Mouse (Mus musculus): ENCODE results near the gene Trmt61a. TPM values are rescaled to one million over a fixed set of nuclear protein-coding genes. Genes with fewer than 3 reads are reported as not detected.

The Trmt61a gene
- polyA plus RNA-seq, 1 experiment: 2.4 TPM

DNA sequence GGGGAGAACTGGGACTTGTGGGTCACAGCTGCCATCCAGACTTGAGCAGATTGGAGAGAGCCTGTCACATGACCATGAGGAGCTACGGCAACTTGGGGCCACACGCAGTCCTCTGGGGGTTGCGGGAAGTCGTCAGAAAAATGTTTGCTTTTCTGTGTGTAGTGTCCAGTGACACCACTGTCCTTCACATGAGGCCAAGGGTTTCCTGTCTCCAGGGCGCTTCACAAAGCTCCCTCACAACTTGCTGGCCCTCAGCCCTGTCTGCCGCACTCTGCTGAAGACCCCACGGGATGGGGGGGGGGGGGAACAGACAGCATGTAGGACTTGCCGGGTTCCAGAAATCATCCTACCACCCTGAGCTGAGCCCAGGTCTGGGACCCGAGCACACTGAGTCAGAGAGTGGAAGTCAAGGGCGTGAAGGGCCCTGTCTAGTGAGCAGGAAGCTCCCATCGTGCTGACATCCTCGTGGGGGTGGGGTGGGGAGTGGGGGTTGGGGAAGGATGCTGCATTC, 16.4 kb downstream of the Trmt61a start:
- Histone ChIP-seq H3K27ac (ENCODE audit: insufficient read depth, low read depth, low read length) (no peak overlapping the region), H3K4me3 (ENCODE audit: insufficient read depth, low read length) (no peak overlapping the region), H3K4me1 (ENCODE audit: control insufficient read depth, insufficient read depth, low read length) (peaks cover 50% of the 10 kb centered on the region)
- no peak for TF ChIP-seq POLR2A (IDR thresholded peaks at IDR 0.05; ENCODE audit: borderline replicate concordance, low read depth, low read length)
- no peak for TF ChIP-seq CTCF (IDR thresholded peaks at IDR 0.05; ENCODE audit: low read depth, low read length)

GRCm38 (mm10) chr12:111694880-111695804, 17.2 kb downstream of the Trmt61a start:
- TF ChIP-seq POLR2A (IDR thresholded peaks at IDR 0.05; ENCODE audit: borderline replicate concordance, low read depth, low read length): no peak
- no peak for TF ChIP-seq CTCF (IDR thresholded peaks at IDR 0.05; ENCODE audit: low read depth, low read length)
- H3K27ac ChIP-seq (ENCODE audit: insufficient read depth, low read depth, low read length): no peak overlapping the region
- H3K4me3 ChIP-seq (ENCODE audit: insufficient read depth, low read length): no peak overlapping the region
- peaks cover 50% of the 10 kb centered on the region for H3K4me1 ChIP-seq (ENCODE audit: control insufficient read depth, insufficient read depth, low read length)

DNA sequence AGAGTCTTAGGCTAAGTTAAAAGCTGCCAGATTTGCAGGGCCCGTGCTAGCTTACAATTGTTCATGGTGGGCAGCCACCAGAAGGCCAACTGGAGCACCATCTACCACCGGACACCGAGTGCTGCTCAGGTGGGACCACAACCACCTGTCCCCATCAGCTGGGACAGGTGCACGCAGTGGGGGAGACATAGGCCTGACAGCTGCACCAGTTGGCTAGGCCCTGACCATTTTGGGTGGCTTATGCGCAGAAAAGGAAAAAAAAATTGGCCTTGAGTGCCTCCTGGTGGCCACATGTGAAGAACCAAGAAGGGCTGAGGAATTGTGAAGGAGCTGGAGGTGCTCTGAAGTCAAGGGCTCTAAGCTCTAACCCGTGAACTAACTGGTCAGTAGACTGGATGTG, 18.3 kb downstream of the Trmt61a start:
- Histone ChIP-seq H3K27ac (ENCODE audit: insufficient read depth, low read depth, low read length) (no peak overlapping the region), H3K4me1 (ENCODE audit: control insufficient read depth, insufficient read depth, low read length) (peaks cover 41% of the 10 kb centered on the region)
- TF ChIP-seq CTCF (IDR thresholded peaks at IDR 0.05; ENCODE audit: low read depth, low read length): peak; percentile 59; the same call in 1 of the 2 replicates
- no peak for TF ChIP-seq POLR2A (IDR thresholded peaks at IDR 0.05; ENCODE audit: borderline replicate concordance, low read depth, low read length)

DNA sequence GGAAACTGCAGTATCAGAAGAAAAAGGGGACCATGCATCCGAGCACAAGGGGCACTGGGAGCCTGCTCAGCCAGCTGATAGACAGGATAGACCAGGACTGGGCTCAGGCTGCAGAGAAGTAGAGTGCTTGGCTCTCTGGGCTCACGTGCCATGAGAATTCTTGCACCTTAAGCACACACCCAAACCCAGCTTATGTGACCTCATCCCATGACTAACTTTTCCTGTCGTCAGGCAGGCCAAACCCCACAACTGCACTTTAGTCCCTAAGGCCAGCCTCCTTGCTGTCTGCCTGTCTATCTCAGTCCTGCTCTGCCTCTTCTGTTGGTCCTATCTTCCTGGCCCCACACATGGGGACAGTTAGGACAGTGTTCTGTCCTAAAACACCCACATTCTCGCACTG, 19.8 kb downstream of the Trmt61a start:
- TF ChIP-seq CTCF (IDR thresholded peaks at IDR 0.05; ENCODE audit: low read depth, low read length) (no peak), POLR2A (IDR thresholded peaks at IDR 0.05; ENCODE audit: borderline replicate concordance, low read depth, low read length) (no peak)
- H3K4me3 ChIP-seq (ENCODE audit: insufficient read depth, low read length): no peak overlapping the region
- peaks cover 33% of the 10 kb centered on the region for H3K4me1 ChIP-seq (ENCODE audit: control insufficient read depth, insufficient read depth, low read length)
- no peak overlapping the region for H3K27ac ChIP-seq (ENCODE audit: insufficient read depth, low read depth, low read length)

More for the DNA sequence above, 18.3 kb downstream of the Trmt61a start:
- no peak overlapping the region for H3K4me3 ChIP-seq (ENCODE audit: insufficient read depth, low read length)

- TF ChIP-seq POLR2A (IDR thresholded peaks at IDR 0.05; ENCODE audit: borderline replicate concordance, low read depth, low read length): no peak
- no peak for TF ChIP-seq CTCF (IDR thresholded peaks at IDR 0.05; ENCODE audit: low read depth, low read length)
- Histone ChIP-seq H3K4me3 (ENCODE audit: insufficient read depth, low read length) (no peak overlapping the region), H3K27ac (ENCODE audit: insufficient read depth, low read depth, low read length) (no peak overlapping the region), H3K4me1 (ENCODE audit: control insufficient read depth, insufficient read depth, low read length) (peaks cover 33% of the 10 kb centered on the region)
Observed at GRCm38 (mm10) chr12:111698346-111698913, 20.5 kb downstream of the Trmt61a start.

DNA sequence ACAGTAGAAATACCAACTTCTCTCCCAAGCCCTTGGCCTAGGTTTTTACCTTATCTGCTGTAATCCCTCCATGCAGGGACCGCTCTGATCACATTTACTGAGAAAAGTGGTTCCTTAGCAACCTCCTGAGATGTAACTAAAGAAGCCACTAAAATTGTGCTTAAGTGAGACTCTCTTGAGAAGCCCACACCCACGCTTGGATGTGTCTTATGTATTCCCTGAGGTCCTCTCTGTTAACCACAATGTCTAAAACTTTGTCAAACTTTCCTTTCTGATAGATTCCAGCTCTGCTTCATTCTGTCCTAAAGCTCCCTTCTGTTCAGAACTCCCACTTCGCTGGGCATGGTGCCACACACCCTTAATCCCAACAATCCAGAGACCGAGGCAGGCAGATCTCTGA, 21.6 kb downstream of the Trmt61a start:
- Histone ChIP-seq H3K4me3 (ENCODE audit: insufficient read depth, low read length) (no peak overlapping the region), H3K27ac (ENCODE audit: insufficient read depth, low read depth, low read length) (no peak overlapping the region), H3K4me1 (ENCODE audit: control insufficient read depth, insufficient read depth, low read length) (peaks cover 24% of the 10 kb centered on the region)
- no peak for TF ChIP-seq POLR2A (IDR thresholded peaks at IDR 0.05; ENCODE audit: borderline replicate concordance, low read depth, low read length)
- TF ChIP-seq CTCF (IDR thresholded peaks at IDR 0.05; ENCODE audit: low read depth, low read length): no peak

DNA sequence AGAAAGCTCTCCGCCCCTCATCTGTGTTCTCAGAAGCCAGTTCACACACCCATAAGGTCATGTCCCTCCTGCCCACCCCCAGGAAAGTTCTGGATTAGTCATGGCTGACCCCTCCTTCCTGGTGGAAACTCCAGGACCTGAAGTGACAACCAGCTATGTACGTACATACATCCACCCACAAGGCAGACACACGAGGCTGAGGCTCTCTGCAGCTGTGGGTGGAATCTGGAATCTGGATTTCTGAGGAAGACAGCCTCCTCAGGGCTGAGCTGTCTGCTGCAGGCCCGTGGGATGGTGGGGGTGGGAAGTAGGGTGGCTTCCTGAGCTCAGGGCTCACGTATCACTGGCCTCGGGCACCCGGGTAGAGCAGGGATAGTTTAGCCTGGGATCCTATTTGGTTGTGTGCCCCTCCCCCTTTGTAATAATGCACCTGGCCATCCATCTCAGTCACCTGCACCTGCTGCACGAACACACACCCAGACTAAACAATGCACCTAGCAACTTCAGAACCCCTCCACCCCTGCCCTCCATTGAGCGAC, 23.1 kb downstream of the Trmt61a start:
- Histone ChIP-seq H3K4me3 (ENCODE audit: insufficient read depth, low read length) (no peak overlapping the region), H3K27ac (ENCODE audit: insufficient read depth, low read depth, low read length) (no peak overlapping the region), H3K4me1 (ENCODE audit: control insufficient read depth, insufficient read depth, low read length) (peaks cover 17% of the 10 kb centered on the region)
- TF ChIP-seq POLR2A (IDR thresholded peaks at IDR 0.05; ENCODE audit: borderline replicate concordance, low read depth, low read length) (no peak), CTCF (IDR thresholded peaks at IDR 0.05; ENCODE audit: low read depth, low read length) (no peak)

DNA sequence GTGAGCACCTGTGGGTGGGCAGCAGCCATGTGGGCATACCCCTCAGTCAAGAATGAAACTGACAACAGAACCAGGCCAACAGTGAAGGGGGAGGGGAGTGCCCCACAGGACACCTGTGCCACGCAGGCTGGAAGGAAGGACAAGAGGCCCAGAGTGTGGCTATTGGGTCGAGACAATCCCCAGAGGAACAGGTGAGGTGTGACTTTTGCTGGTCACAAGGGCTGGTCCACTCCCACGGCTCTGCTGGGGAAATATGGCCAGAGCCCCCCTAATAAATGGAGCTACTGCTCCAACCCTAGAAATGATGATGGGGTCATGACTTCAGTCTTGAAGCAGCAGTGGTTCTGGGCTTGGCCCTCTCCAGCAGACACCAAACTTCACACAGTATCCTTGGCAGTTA, 25.4 kb downstream of the Trmt61a start:
- Histone ChIP-seq H3K27ac (ENCODE audit: insufficient read depth, low read depth, low read length) (no peak overlapping the region), H3K4me3 (ENCODE audit: insufficient read depth, low read length) (no peak overlapping the region), H3K4me1 (ENCODE audit: control insufficient read depth, insufficient read depth, low read length) (peaks cover 5% of the 10 kb centered on the region)
- TF ChIP-seq CTCF (IDR thresholded peaks at IDR 0.05; ENCODE audit: low read depth, low read length): no peak
- TF ChIP-seq POLR2A (IDR thresholded peaks at IDR 0.05; ENCODE audit: borderline replicate concordance, low read depth, low read length): no peak

GRCm38 (mm10) chr12:111704609-111705008, 26.7 kb downstream of the Trmt61a start:
- no peak for TF ChIP-seq POLR2A (IDR thresholded peaks at IDR 0.05; ENCODE audit: borderline replicate concordance, low read depth, low read length)
- TF ChIP-seq CTCF (IDR thresholded peaks at IDR 0.05; ENCODE audit: low read depth, low read length): no peak
- Histone ChIP-seq H3K4me3 (ENCODE audit: insufficient read depth, low read length) (no peak overlapping the region), H3K27ac (ENCODE audit: insufficient read depth, low read depth, low read length) (no peak overlapping the region), H3K4me1 (ENCODE audit: control insufficient read depth, insufficient read depth, low read length) (no peaks in the 10 kb centered on the region; the same call in 1 of the 2 replicates)

Measured in bone marrow macrophage, adult 2 months (primary cell).